Mouse (Mus musculus): ENCODE results near the gene Grap2. TPM values are rescaled to one million over a fixed set of nuclear protein-coding genes. Genes with fewer than 3 reads are reported as not detected.

Gene Grap2
- polyA plus RNA-seq, 1 experiment, result 0.25 TPM

- Histone ChIP-seq H3K27ac (ENCODE audit: insufficient read depth, low read length) (no peak within 1 kb of the TSS), H3K4me3 (ENCODE audit: insufficient read depth, low read length) (no peak within 1 kb of the TSS), H3K4me1 (ENCODE audit: control insufficient read depth, insufficient read depth, low read length) (peaks cover 5% of the 10 kb centered on the region)
- TF ChIP-seq POLR2A (IDR thresholded peaks at IDR 0.05; ENCODE audit: extremely low read depth, insufficient read depth, low read length), result no peak
- TF ChIP-seq CTCF (IDR thresholded peaks at IDR 0.05; ENCODE audit: extremely low read depth, insufficient read depth, low read length), result no peak
Measured at GRCm38 (mm10) chr15:80671295-80672252, 99.2 kb downstream of the Grap2 start, which contains the start of gene Fam83f. Gene Fam83f, plus strand, starts transcription at chr15:80671847.

GRCm38 (mm10) chr15:80672810-80673209 is 100.4 kb downstream of the Grap2 start:
- Histone ChIP-seq H3K4me1 (ENCODE audit: control insufficient read depth, insufficient read depth, low read length) (peaks cover 5% of the 10 kb centered on the region), H3K27ac (ENCODE audit: insufficient read depth, low read length) (no peak overlapping the region), H3K4me3 (ENCODE audit: insufficient read depth, low read length) (no peak overlapping the region)
- no peak for TF ChIP-seq CTCF (IDR thresholded peaks at IDR 0.05; ENCODE audit: extremely low read depth, insufficient read depth, low read length)
- TF ChIP-seq POLR2A (IDR thresholded peaks at IDR 0.05; ENCODE audit: extremely low read depth, insufficient read depth, low read length), result no peak

GRCm38 (mm10) chr15:80673337-80674095 is 101.1 kb downstream of the Grap2 start:
- Histone ChIP-seq H3K4me3 (ENCODE audit: insufficient read depth, low read length) (no peak overlapping the region), H3K4me1 (ENCODE audit: control insufficient read depth, insufficient read depth, low read length) (peaks cover 5% of the 10 kb centered on the region), H3K27ac (ENCODE audit: insufficient read depth, low read length) (no peak overlapping the region)
- no peak for TF ChIP-seq POLR2A (IDR thresholded peaks at IDR 0.05; ENCODE audit: extremely low read depth, insufficient read depth, low read length)
- TF ChIP-seq CTCF (IDR thresholded peaks at IDR 0.05; ENCODE audit: extremely low read depth, insufficient read depth, low read length), result no peak

- no peak for TF ChIP-seq POLR2A (IDR thresholded peaks at IDR 0.05; ENCODE audit: extremely low read depth, insufficient read depth, low read length)
- no peak for TF ChIP-seq CTCF (IDR thresholded peaks at IDR 0.05; ENCODE audit: extremely low read depth, insufficient read depth, low read length)
- Histone ChIP-seq H3K4me3 (ENCODE audit: insufficient read depth, low read length) (no peak overlapping the region), H3K4me1 (ENCODE audit: control insufficient read depth, insufficient read depth, low read length) (peaks cover 8% of the 10 kb centered on the region), H3K27ac (ENCODE audit: insufficient read depth, low read length) (no peak overlapping the region)
Measured at GRCm38 (mm10) chr15:80674700-80675099, 102.3 kb downstream of the Grap2 start.

- Histone ChIP-seq H3K4me1 (ENCODE audit: control insufficient read depth, insufficient read depth, low read length) (peaks cover 18% of the 10 kb centered on the region), H3K27ac (ENCODE audit: insufficient read depth, low read length) (no peak overlapping the region; the same call in 1 of the 2 replicates), H3K4me3 (ENCODE audit: insufficient read depth, low read length) (no peak overlapping the region)
- no peak for TF ChIP-seq POLR2A (IDR thresholded peaks at IDR 0.05; ENCODE audit: extremely low read depth, insufficient read depth, low read length)
- no peak for TF ChIP-seq CTCF (IDR thresholded peaks at IDR 0.05; ENCODE audit: extremely low read depth, insufficient read depth, low read length)
Measured at GRCm38 (mm10) chr15:80679515-80680215, 107.3 kb downstream of the Grap2 start.

GRCm38 (mm10) chr15:80680347-80681030 is 108.1 kb downstream of the Grap2 start:
- Histone ChIP-seq H3K4me3 (ENCODE audit: insufficient read depth, low read length) (no peak overlapping the region), H3K27ac (ENCODE audit: insufficient read depth, low read length) (no peak overlapping the region), H3K4me1 (ENCODE audit: control insufficient read depth, insufficient read depth, low read length) (peaks cover 21% of the 10 kb centered on the region)
- TF ChIP-seq POLR2A (IDR thresholded peaks at IDR 0.05; ENCODE audit: extremely low read depth, insufficient read depth, low read length) (no peak), CTCF (IDR thresholded peaks at IDR 0.05; ENCODE audit: extremely low read depth, insufficient read depth, low read length) (no peak)

GRCm38 (mm10) chr15:80681466-80681881 is 109.1 kb downstream of the Grap2 start:
- Histone ChIP-seq H3K27ac (ENCODE audit: insufficient read depth, low read length) (no peak overlapping the region), H3K4me3 (ENCODE audit: insufficient read depth, low read length) (no peak overlapping the region), H3K4me1 (ENCODE audit: control insufficient read depth, insufficient read depth, low read length) (peaks cover 22% of the 10 kb centered on the region)
- TF ChIP-seq POLR2A (IDR thresholded peaks at IDR 0.05; ENCODE audit: extremely low read depth, insufficient read depth, low read length), result no peak
- no peak for TF ChIP-seq CTCF (IDR thresholded peaks at IDR 0.05; ENCODE audit: extremely low read depth, insufficient read depth, low read length)

GRCm38 (mm10) chr15:80682343-80682742 is 109.9 kb downstream of the Grap2 start:
- TF ChIP-seq POLR2A (IDR thresholded peaks at IDR 0.05; ENCODE audit: extremely low read depth, insufficient read depth, low read length) (no peak), CTCF (IDR thresholded peaks at IDR 0.05; ENCODE audit: extremely low read depth, insufficient read depth, low read length) (no peak)
- H3K27ac ChIP-seq (ENCODE audit: insufficient read depth, low read length), result no peak overlapping the region
- H3K4me1 ChIP-seq (ENCODE audit: control insufficient read depth, insufficient read depth, low read length), result peaks cover 22% of the 10 kb centered on the region
- no peak overlapping the region for H3K4me3 ChIP-seq (ENCODE audit: insufficient read depth, low read length)
